Mouse (Mus musculus) CD4-positive, CD25-positive, alpha-beta regulatory T cell, adult 2 months (primary cell): ENCODE measurements around the gene Stx6.

ENCODE experiments used
- DNase-seq: peaks from one replicate; pipeline ENCODE4 v3.0.0-alpha.2; 2012; ENCODE audit warnings: low read depth, low spot score

Stx6 gene

DNA sequence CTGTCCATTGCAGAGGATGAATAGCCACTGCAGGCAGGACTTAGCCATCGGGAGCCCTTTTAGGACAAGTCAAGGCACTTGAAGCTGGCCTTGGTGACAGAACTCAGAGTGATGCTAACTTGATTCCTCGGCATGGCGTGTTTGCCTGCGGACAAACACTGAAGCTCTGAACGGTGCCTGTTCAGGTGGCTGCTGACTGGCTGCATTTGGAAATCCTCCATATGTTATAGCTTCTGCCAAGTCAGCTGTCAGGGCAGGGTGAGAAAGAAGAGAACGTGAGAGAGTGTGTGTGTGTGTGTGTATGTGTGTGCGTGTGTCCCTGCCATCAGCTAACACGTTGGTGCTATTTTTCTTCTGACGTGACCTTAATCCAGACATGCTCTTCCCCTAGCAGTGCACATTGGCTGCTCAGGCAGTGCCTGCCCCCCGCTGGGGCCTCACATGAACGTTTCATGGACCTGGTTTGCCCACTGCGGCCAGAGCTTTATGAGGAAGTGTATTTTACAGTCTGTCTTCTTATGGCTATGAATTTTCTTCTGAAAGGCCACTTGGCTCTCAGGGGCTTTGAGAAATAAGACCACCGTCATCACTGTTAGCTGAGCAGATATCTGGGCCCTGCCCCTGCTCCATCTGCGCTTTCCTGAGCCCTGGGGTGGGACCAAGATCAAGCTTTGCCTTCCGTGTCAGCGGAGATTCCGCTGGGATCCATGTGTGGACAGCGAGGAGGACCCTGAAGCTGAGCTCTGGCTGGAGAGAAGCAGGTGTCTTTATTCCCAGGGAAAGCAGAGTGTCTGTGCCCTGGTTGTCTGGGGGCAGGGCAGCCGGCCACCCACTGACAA, 47.5 kb downstream of the Stx6 start:
- DNase-seq: no peak

DNA sequence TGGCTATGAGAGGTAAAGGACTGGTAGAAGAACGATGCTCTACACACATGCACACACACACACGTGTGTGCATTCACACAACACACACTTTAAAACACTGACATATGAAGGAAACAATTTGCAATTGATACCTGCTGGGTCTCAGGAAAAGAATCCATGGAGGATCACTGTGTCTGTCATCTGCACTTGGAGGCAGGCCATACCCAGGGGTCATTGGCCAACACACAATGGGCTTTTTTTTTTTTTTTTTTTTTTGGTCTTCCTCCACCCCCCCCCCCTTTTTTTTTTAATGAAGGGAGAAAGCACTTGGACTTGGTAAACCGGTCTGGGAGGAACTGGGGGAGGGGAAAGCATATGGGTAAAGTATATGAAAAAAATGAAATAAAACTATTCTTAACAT, 49.3 kb downstream of the Stx6 start:
- DNase-seq: no peak

DNA sequence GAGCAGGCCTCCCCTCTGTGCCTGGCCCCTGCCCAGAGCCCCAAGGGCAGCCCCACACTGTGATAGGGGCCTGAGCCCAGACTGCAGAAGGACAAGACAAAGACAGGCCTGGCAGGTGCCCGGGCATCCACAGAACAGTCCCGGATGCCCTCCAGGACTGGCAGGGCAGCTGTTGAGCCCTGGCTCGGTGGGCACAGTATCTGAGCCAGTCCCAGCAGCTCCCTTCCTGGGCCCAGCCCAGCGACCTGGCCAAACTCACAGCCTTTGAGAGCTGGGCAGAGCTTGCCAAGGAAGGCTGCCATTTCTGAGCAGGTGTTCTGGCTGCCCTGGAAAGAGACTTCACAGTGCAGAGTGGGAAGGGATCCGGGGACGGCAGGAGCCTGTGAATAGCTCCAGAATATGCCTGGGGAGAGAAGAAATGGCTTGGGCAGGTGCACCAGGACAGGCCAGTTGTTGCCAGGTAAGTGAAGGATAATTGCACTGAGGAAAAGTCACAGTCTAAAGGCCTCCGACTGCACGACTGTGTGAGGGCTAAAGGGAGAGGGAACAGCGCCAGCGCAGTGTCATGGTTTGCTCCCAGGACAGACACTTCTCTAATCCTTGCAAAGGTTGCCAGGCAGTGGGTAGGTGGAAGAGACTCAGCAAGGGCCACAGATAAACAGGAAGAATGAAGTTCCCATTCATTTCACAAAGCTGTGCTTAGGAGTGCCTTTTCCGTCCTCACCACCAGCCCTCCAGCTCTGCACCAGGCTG, 51.7 kb downstream of the Stx6 start:
- DNase-seq: no peak

DNA sequence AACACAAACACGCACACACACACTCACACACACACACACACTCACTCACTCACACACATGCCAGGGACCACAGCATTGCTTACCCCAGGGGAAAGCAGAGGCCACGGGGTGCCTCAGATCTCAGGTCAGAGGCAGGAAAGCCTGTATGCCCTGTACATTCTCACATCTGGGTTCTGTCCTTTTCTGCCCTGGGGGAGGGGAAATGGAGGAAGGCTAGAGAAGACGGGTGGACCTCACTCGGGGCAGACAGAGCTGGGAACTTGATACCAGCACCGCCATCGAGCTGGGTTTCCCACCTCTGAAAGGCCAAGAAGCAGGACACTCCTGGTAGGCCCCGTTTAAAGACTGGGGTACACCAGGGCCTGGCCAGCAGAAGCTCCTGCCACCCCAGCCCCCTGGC, 52.5 kb downstream of the Stx6 start:
- no peak for DNase-seq

DNA sequence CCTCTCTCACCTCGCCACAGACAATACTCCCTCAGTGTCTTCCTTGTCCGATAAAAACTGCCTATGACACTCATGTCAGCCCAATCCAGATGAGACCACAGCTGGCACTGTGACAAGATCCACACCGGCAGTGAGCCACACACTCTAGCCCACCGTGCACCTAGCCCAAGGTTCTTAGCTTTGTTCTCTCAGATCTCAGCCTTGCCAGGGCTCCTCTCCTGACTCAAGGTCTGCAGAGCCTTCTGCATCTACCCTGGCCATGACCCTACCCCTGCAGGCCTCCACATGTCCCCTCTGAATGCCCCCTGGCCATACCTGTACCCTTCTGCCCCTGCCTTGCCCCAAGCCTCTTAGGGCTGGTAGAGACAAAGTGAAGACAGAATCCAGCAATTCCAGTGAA, 53.6 kb downstream of the Stx6 start:
- no peak for DNase-seq

DNA sequence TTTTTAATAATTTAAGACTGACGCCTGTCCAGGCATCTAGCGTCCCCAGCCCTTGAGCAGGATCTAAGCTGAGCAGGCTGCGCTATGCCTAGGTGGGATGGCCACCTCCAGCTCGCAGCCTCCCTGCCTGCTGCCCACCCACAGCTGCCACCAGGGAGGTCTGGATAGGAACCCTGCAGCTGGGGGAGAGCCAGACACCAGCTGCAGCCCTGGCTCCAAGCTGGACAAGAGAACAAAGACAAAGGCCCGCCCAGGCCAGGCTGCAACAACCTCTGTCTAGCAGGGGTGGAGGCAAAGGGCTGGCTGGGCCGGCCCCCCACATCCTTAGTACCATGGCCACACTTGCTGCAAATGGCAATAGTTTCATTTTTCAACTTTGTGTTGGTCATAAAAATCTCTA, 54.0 kb downstream of the Stx6 start:
- no peak for DNase-seq

DNA sequence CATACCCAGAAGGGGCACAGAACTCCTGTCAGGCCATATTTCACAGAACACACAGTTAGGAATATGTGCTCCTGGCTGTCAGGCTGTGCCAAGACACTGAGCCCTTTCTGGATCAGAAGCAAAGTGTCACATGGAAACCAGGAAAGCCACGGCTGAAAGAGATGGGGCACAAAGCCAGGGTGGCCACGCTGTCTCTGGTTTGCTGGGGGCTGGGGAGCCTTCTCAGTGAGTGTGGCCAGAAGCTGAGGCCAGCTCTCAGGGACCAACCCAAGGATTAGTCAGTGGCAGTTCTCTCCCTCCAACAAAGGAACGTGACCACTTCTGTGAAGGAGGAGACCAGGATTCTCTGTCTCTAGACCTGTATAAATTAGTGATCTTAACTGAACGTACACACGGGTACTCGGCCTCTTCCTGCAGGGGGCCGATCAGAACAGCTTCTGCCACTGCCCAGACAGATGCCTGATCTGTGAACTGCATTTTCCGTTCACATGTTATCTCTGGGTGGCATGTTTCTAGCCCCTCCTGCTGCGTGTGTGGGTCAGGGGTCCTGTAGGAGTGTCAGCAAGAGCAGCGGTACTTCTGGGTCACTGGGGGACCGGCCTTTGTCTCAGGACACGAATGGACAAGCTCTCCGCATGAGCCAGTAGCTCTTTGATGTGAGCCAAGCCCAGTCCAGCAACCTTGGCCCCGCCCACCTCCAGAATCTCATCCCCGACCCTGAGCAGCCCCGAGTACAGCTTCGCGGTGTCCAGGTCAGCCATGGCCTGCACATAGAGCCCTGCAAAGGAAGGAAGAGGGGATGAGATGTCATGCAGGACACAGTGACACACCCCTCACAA, 54.6 kb downstream of the Stx6 start:
- DNase-seq: no peak

DNA sequence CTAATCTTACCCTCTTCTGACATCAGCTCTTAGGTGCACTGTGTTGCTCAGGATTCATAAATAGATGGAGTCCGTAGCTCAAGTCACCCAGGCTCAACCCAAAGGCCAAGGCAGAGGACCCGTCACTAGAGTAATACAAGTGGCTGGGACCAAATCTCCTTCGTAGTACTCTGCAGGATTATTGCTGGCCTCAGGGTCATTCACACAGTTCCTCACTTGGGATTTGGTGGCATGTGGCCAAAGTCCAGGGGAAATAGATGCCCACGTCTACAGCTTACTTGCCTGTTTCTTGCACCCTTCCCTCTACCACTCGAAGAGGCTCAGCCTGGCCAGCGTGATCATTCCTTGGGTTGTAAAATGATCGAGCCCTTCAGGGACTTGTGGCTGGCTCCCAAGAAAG, 55.4 kb downstream of the Stx6 start:
- DNase-seq: no peak

DNA sequence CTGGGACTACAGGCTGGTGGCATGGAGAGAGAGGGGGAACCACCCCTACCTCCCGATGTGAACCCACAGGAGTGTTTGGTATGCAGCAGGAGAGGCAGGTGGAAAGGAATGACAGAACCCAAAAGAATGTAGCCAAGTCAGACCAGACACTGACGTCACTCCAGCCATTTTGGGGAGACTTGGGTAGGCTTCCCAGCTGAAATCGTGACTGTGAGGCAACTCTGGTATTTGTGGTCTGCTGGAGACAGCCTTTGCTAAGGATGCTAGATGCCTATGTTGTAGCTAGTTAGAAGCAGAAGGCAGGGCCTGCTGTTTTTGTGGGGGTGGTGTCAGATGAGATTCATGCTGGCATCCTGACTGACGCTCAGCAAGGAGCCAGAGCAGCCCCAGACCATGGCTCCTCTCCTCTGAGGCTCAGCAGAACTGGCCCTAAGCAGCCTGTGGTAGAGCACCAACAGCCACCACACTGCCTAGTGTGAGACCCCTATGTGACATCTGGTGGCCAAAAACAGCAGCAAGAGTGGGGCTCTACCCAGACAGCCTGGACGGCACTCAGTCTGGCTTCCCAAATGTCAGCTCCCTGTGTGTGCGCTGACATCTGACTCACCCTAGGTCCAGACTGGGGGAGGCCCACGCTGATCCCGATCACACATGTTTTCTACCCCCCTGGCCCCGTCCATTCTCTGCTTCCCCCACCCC, 56.7 kb downstream of the Stx6 start:
- peak; percentile 36 for DNase-seq

DNA sequence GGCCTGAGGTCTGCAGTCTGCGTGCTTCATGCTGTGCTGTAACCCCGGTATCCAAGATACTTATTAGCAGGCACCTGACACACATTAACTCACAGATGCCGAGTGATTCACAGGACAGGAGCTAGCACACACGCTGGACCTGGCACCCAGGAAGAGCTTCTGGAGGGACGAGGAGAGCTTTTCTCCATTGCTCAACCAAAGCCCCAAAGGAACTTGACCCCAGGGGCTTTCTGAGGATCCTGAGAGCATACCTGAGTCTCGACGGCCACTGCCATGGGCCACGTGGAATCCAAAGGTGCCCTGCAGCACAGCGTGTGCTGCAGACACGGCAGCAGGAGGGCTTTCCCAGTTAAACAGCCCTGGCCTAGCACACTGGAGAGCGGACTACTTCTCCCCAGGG, 57.8 kb downstream of the Stx6 start:
- DNase-seq: no peak

DNA sequence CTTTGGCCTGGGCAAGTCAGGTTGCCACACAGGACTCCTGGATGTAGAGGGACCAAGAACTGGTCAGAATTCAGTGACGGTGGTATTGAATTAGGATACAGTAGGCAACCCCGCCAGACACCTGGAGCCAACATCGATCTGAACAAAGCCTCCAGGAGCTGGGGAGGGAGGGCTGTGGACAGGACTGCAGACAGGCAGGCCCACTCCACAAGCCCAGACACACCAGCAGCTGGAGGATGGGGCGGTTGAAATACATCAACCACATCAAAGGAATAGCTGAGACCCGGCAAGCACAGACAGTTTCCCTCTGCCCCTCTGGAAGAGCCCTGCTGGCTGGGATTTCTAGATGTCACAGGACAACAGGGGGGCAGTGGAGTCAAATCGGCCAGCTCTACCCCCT, 58.3 kb downstream of the Stx6 start:
- no peak for DNase-seq

DNA sequence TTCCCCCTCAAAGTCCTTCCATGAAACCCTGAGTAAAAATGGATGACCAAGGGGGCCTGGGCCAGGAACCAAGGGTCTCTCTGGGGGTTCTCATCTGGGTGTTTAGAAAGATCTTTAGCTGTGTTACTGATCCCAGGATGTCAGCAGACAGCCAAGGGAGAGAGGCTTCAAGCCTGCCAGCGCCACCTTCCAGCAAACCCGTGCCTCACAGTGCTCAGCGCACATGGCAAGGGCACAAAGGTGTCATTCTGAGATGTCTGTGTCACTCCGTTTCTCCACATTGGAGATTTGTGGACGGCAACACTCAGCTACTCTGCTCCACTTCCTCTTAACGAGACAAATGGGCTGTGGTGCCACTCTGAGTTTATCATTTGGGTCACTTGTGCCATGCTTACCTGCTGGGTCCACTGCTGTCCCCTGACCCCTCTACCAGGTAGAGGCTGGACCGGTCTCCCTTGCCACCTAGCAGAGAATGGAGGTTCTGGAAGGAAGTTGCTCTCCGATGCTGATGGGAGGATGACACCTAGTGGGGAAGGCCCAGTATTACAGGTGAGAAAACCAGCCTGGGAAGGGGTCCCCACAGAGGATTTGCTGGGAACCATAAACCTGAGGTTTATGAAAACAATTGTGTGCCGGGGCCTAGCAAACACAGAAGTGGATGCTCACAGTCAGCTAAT, 59.5 kb downstream of the Stx6 start:
- DNase-seq: peak; percentile 82

DNA sequence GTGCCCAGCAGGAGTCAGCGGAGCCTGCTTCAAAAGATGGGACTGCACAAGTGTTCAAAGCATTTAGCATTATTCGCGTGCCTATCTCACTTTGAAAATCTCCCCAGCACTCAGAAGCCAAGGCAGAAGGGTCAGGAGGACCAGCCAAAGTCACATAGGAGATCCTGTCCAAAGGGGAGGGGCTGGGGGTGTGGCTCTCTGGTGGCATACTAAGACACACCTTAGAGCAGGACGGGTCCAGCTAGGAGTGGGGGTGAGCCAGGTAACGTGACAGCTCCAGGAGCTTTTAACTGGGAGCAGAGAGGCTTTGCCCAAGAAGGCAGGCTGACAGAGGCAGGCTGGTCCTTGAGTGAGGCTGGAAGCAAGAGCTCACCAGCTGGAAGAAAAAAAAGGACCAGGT, 60.4 kb downstream of the Stx6 start:
- no peak for DNase-seq

DNA sequence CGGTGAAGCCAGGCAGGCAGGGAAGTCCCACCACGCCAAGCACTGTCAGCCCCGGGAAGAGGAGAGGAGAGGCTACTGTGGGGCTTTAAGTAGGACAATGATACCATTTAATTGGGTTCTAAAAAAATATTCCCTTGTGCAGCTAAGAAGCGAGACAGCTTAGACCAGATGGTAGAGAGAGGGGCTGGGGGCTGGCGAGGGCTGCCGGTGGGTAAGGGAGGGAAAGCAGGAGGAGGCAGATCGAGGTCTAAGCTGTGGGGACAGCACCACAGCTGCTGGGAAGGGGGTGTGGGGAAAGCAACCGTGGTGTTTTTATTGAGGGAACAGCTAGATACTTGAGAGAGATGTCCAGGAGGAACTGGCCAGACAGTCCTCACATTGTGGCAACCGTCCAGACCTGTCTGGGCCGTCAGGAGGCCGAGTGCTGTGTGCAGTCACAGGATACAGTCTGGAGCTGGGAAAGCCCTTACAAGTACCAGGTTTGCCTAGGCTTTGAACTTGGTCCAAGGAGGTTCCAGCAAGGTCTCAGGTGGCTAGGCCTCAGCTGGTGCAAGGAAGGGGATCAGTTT, 63.7 kb downstream of the Stx6 start:
- no peak for DNase-seq

DNA sequence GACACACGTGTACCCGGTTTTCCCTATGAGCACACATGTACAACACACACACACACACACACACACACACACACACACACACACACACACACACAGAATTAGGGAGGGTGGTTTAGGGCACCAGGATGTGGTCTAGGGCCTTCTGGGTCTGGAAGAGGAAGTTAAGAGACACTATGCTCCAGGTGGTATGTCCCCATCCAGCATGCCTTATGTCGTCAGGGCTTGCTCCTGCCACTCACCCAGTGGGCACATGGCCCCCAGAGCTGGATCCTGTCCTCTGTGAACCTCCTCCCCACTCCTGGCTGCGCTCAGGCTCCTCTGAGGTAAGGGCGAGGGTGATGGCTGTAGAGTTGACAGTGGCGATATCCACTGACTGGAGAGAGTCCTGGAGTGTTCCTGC, 64.5 kb downstream of the Stx6 start:
- DNase-seq: peak; percentile 69

DNA sequence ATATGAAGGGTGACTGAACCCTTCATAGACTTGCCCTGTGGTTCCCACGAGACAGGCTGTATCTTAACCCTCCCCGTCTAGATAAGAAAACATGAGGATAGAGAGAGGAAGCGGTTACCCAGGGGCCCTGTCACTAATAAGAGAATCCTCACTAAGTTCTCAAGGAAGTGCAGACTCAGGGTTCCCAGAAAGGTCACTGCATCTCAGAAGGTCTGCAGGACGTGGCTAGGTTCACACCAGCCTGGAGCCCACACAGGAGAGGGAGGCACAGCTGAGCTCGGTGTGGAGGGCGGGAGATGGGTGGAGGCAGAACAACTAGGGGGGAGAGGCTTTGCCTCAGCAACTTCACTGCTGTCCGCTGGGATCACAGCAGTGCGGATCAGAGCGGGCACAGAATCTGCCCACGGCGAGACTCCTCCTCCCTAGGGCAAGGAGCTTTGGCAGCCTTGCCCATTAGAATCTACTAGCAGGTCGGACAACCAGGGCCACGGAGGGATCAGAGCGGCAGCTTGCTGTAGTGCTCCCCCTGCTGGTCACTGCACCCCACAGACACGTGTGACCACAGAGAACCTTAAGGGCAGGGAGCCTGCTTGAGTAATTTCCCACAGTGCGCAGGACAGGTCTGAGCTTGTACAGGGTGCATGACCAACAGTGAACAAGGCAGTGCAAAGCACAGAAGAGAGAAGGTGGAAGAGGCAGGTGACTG, 65.5 kb downstream of the Stx6 start:
- DNase-seq: peak; percentile 93

DNA sequence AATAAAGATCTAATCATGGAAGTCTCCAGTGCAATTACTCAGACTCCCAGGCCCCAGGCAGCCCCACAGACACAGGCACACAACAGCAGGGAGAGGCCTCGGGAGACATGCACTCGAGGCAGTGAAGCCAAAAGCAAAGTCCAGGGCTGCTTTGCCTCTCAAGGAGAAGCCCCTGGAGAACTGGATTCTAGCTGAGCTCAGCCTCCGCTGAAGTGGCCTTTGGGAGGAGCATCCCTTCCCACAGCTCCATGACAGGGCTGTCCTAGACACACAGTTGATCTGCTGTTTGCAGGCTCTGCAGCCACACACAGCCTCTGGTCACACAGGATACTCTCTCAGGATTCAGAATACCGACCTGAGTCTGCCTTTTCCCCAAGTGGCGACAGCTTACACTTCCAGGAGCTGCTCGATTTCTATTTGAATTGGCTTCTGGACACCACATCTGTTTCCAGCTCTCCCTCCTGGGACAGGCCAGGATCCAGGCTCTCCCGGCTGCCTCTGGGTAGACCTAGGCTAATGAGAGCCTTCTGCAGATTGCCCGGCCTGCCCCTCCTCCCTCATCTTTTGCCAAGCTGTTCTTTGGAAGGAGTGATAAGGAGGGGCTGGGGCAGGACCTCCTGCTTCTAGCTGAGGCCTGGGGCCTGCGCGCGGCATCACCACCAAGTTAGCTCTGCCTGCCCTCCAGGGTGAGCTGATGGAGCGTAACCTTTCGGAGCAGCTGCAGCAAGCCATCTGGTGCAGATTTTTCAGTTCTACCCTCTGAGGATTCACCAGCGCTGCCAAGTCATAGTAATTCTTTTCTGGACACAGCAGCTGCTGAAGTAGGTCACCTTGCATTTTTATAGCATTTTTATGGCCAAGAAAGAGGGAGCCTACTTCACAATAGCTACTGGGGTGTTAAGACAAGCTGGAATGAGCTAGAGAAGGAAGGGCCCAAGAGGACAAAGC, 71.2 kb downstream of the Stx6 start:
- DNase-seq: no peak

DNA sequence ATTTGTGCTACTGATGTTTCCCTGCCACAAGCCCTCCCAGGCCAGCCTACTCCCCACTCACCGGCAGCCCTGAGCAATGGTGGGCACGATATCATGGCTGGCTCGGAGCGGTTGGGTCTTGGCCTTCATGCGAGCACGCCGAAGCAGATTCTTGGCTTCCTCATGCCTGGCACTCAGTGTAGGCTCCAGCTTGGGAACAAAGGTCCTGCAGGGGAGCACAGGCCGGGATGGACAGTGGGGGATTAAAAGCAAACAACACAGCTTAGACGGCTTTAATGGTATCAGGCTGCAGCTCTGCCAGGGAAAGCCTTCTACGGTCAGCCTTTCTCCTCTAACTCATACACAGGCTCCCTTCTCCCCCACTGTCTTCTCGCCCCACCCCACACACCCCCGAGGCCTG, 73.9 kb downstream of the Stx6 start:
- no peak for DNase-seq

DNA sequence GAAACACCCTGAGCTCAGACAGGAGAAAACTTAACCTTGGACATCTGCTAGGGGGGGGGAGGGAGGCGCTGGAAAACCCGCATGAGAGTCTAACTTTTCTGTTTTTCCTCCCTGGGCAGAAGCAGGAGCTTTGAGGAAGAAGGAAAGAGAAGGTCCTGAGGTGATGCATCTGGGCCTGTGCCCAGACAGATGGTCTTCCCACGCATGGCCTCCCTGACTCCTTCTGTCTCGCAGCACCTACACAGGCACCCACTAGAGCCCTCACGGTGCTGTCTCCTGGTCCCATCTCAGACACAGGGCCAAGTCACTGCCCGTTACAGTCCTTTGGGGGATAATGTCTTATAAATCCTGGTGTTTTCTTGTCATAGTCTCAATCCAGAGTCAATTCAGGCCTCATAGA, 74.3 kb downstream of the Stx6 start:
- no peak for DNase-seq
